Mouse (Mus musculus): ENCODE results near the gene Eif1ad. TPM values are rescaled to one million over a fixed set of nuclear protein-coding genes. Genes with fewer than 3 reads are reported as not detected.
"Not testable (repeated sequence)": the region's sequence is repeated elsewhere in the genome, so short reads cannot be mapped to it uniquely, and the experiment has no call there.

Gene Eif1ad
- polyA plus RNA-seq, 1 experiment from 2014 or later, result 72.6 TPM

DNA sequence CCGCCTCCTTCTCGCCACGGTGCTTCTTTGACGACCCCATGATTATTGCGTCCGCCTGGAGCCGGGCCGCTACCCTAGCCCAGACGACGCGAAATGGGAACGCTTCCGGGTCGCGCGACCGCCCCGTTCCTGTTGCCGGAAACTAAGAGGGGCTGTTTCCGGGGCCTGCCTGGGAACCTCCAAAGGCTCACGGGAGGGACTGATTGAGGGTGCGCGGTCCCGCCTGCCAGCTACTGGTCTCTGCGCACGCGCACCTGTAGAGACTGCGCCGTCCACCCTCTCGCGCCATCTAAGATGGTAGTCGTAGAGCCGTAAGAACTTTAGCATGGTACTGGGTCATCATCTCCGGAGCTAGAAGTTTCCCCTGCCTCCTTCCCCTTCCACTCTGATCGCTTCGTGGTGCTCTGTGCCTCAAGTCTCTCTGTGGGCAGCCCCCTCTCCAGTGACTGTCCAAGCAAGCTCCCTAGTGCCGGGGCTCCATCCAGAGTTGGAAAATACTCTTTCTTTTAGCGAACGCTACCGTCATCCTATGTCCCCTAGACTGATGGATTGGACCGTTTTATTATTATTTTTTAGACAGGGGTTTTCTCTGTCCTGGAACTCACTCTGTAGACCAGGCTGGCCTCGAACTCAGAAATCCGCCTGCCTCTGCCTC, 22.2 kb downstream of the Eif1ad start, which contains the start of gene Sart1:
Gene Sart1, minus strand, starts transcription at position 116 of the 655 bp plus-strand sequence.
- Histone ChIP-seq H3K4me1 (peaks cover 40% of the 10 kb centered on the region), H3K4me3 (peak within 1 kb of the TSS; percentile 99), H3K27me3 (ENCODE audit: insufficient read depth, poor library complexity, severe bottlenecking) (no peaks in the 10 kb centered on the region), H3K9me3 (no peaks in the 10 kb centered on the region), H3K27ac (peak within 1 kb of the TSS; percentile 92), H3K36me3 (peaks cover 23% of the 10 kb centered on the region)
- WGBS, result 2% methylated on average over 43 of the region's 43 CpGs
- peak; percentile 98 for DNase-seq (ENCODE audit: low spot score)

DNA sequence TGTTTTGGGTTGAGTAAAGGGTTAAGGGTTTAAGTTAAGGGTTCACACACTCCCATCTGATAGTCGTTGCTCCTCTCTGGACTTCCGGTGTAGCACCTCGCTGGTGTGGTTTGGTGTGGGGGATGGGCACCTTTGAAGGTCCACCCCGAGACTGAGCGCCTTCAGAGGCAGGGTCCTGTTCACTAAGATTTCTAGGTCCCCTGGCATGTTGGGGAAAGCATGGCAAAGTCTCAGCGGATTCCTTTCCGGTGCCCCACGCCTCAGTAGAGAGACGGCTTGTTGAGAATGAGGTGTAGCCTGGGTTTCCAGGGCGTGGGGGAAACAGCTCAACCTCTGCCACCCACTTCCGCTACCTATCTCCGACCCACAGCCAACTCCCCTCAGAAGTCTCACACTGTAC, 23.1 kb downstream of the Eif1ad start:
- 31% methylated on average over 12 of the region's 12 CpGs for WGBS
- Histone ChIP-seq H3K4me1 (peaks cover 45% of the 10 kb centered on the region), H3K36me3 (peaks cover 13% of the 10 kb centered on the region), H3K9me3 (no peaks in the 10 kb centered on the region), H3K27me3 (ENCODE audit: insufficient read depth, poor library complexity, severe bottlenecking) (no peaks in the 10 kb centered on the region), H3K4me3 (peak overlapping the region; percentile 99), H3K27ac (peak overlapping the region; percentile 92)
- DNase-seq (ENCODE audit: low spot score), result peak; percentile 85

DNA sequence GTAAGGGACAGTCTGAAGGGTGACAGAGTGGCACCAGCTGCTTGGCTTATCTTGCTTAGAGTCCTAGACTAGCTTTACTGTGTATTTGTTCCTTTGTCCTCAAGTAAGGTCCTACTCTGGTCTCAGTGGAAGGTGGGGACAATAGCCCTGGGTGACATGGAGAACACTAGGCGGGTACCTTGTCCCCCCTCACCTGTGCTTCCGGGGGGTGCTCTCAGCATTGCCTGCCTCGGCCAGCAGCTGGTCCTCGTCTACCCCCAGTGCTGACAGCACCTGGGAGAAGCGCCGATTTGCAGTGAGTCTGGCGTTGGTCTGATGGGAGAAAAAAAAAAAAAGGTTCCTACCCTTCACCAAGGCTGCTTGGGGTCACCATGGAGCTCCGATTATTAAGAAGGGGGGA, 23.9 kb downstream of the Eif1ad start:
- Histone ChIP-seq H3K4me3 (peak overlapping the region; percentile 99), H3K27ac (peak overlapping the region; percentile 92), H3K4me1 (peaks cover 50% of the 10 kb centered on the region), H3K27me3 (ENCODE audit: insufficient read depth, poor library complexity, severe bottlenecking) (no peaks in the 10 kb centered on the region), H3K9me3 (no peaks in the 10 kb centered on the region), H3K36me3 (peaks cover 6% of the 10 kb centered on the region; the same call in 1 of the 2 replicates)
- no peak for DNase-seq (ENCODE audit: low spot score)
- 66% methylated on average over 8 of the region's 8 CpGs for WGBS

DNA sequence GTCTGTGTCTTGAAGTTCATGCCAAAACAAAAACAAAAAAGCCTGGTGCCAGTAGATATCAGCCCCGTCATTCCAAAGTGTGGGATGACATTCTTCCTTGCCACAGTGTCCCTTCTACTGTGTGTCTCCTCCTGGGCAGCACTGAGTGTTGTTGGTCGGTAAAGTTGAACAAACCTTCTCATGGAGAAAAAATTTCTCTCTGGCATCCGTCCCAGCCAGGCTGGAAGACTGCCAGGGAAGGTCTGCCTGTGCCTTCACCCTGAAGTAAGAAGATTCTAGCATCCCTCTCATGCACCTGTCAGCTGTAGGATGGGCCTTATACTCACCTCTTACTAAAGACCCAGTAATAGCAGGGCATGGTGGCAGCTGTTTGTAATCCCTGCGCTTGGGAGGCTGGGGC, 26.4 kb downstream of the Eif1ad start:
- WGBS, result 59% methylated on average over 4 of the region's 4 CpGs
- H3K4me1 ChIP-seq, result peaks cover 34% of the 10 kb centered on the region
- no peak overlapping the region for H3K4me3 ChIP-seq
- H3K27ac ChIP-seq, result no peak overlapping the region
- no peaks in the 10 kb centered on the region for H3K36me3 ChIP-seq
- no peak for DNase-seq (ENCODE audit: low spot score)
- no peaks in the 10 kb centered on the region for H3K9me3 ChIP-seq
- no peaks in the 10 kb centered on the region for H3K27me3 ChIP-seq (ENCODE audit: insufficient read depth, poor library complexity, severe bottlenecking)

DNA sequence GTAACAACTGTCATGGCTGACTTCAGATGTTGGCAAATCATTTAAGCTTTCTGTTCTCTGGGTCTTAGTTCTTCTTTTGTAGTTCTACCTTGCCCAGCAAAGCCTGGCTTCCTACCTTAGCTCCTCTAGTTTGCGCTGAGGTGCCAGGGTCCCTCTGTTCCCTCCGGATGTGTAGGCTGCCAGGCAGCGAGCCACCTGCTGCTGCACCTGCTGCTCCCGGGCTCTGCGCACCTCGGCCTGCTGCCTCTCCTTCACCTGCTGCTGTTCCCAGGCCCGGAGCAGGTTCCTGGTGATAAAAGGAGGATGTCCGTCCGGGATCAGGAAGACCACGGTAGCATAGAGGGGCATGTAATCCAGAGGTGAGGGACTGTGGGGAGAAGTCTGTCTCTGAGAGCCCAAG, 27.6 kb downstream of the Eif1ad start:
- Histone ChIP-seq H3K27me3 (ENCODE audit: insufficient read depth, poor library complexity, severe bottlenecking) (no peaks in the 10 kb centered on the region), H3K4me3 (no peak overlapping the region), H3K36me3 (no peaks in the 10 kb centered on the region), H3K27ac (no peak overlapping the region), H3K9me3 (no peaks in the 10 kb centered on the region), H3K4me1 (peaks cover 30% of the 10 kb centered on the region)
- no peak for DNase-seq (ENCODE audit: low spot score)
- 50% methylated on average over 10 of the region's 10 CpGs for WGBS

DNA sequence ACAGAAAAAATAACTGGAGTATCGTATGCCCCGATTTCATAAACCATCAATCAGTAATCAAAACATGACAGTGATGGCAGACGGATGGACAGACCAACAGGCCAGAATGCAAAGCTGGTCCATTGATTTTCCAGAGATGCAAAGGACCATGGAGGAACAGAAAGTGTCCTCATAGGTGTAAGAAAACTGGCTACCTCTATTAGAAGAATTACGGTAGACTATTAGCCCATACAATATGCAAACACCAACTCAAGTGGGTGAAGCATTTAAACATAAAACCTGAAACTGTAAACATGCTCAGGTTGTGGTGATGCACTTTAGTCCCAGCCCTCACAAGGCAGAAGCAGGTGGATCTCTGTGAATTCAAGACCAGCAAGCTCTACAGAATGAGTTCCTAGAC, 28.8 kb downstream of the Eif1ad start:
- no peak for DNase-seq (ENCODE audit: low spot score)
- no peaks in the 10 kb centered on the region for H3K27me3 ChIP-seq (ENCODE audit: insufficient read depth, poor library complexity, severe bottlenecking)
- 68% methylated on average over 4 of the region's 4 CpGs for WGBS

DNA sequence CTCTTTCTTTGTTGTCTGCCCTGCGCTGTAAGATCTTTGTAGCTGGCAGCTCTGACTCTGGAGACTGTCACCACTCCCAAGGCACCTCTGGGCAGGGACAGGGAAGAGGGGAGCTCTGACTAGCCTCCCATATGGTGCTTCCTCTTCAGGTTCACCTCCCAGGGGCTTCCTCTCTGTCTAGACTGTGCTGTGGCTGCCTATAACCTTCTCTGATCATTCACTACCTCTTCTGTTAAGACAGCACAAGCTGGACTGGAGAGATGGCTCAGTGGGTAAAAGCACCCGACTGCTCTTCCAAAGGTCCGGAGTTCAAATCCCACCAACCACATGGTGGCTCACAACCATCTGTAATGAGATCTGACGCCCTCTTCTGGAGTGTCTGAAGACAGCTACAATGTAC, 34.5 kb downstream of the Eif1ad start:
- not testable (repeated sequence) for H3K9me3 ChIP-seq; H3K36me3 ChIP-seq; H3K4me3 ChIP-seq; H3K27me3 ChIP-seq (ENCODE audit: insufficient read depth, poor library complexity, severe bottlenecking)
- DNase-seq (ENCODE audit: low spot score), result peak; percentile 78
- WGBS, result 65% methylated on average over 4 of the region's 4 CpGs
- Histone ChIP-seq H3K27ac (peak overlapping the region; percentile 67), H3K4me1 (peaks cover 16% of the 10 kb centered on the region)

More for the DNA sequence above, 28.8 kb downstream of the Eif1ad start:
- Histone ChIP-seq H3K4me1 (peaks cover 22% of the 10 kb centered on the region), H3K27ac (no peak overlapping the region), H3K36me3 (no peaks in the 10 kb centered on the region), H3K4me3 (no peak overlapping the region), H3K9me3 (no peaks in the 10 kb centered on the region)

DNA sequence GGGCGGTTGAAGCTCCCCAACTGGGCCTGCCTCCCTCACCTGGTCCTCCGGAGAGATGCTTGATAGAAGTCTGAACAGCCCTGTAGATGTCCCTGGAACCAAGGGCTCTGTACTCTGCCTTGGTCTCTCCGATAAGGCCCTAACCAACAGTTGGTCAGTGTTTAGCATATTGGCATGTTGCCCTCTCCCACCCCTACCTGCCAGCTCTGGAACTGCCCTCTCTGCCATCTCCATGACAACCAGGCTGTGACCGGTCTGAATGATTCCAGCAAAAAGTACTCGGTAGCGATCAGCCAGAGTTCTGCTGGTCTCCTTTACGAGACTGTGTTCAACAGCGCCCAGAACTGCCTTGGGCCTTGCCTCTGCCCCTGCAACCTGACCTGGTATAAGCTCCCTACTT, 35.8 kb downstream of the Eif1ad start, which contains the start of gene Tsga10ip:
Gene Tsga10ip, minus strand, starts transcription at position 234 of the 400 bp plus-strand sequence.
- Histone ChIP-seq H3K36me3 (no peaks in the 10 kb centered on the region), H3K4me1 (peaks cover 20% of the 10 kb centered on the region), H3K27me3 (ENCODE audit: insufficient read depth, poor library complexity, severe bottlenecking) (no peaks in the 10 kb centered on the region), H3K9me3 (no peaks in the 10 kb centered on the region), H3K4me3 (no peak within 1 kb of the TSS), H3K27ac (no peak within 1 kb of the TSS)
- 78% methylated on average over 8 of the region's 8 CpGs for WGBS
- DNase-seq (ENCODE audit: low spot score), result no peak

DNA sequence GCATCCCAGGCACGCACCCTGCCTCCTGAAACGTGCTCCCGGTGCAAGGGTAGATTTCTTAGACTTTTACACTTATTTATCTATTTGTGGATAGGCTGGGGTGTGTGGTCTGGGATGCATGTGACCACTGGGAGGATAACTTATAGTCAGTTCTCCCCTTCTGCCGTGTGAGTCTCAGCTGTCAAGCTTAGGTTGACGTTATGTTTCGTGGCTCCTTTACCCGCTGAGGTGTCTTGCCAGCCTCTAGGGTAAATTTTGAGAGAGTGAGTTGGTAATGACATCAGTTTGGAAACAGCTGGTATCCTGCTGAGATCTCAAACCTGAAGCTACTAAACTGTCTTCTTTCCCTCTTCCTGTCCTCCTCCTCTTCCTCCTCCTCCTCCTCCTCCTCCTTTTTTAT, 39.4 kb downstream of the Eif1ad start:
- H3K9me3 ChIP-seq, result no peaks in the 10 kb centered on the region
- H3K36me3 ChIP-seq, result 0 out of 2 replicates have a peak, but pooled peaks cover 4% of the 10 kb centered on the region
- 23% methylated on average over 7 of the region's 7 CpGs for WGBS
- no peaks in the 10 kb centered on the region for H3K27me3 ChIP-seq (ENCODE audit: insufficient read depth, poor library complexity, severe bottlenecking)
- DNase-seq (ENCODE audit: low spot score), result no peak
- peak overlapping the region; percentile 80; the same call in 1 of the 2 replicates for H3K27ac ChIP-seq
- H3K4me1 ChIP-seq, result peaks cover 26% of the 10 kb centered on the region
- peak overlapping the region; percentile 57 for H3K4me3 ChIP-seq

DNA sequence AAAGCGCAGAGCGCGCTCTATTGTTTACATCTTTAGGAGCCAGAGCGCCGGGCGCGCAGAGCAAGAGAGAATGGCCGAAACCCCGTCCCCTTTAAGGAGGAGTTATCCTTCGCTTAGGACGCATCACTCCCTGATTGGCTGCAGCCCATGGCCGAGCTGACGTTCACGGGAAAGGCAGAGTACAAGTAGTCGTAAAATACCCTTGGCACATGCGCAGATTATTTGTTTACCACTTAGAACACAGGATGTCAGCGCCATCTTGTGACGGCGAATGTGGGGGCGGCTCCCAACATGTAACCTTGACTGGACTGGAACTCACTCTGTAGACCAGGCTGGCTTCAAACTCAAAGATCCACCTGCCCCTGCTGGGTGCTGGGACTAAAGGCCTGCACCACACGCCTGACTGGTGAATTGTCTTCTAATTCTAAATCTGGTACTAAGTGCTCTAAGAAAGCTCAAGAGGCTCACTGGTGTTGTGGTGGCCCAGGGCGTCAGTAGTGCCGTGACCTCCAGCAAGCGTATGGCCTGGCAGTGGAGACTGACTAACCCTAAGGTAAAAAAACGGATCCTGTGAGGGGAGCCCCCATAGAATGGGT, 40.1 kb downstream of the Eif1ad start:
- not testable (repeated sequence) for H3K9me3 ChIP-seq; H3K27me3 ChIP-seq (ENCODE audit: insufficient read depth, poor library complexity, severe bottlenecking); H3K36me3 ChIP-seq
- WGBS, result 22% methylated on average over 25 of the region's 25 CpGs
- H3K4me3 ChIP-seq, result peak overlapping the region; percentile 71
- H3K4me1 ChIP-seq, result peaks cover 28% of the 10 kb centered on the region
- peak; percentile 87 for DNase-seq (ENCODE audit: low spot score)
- peak overlapping the region; percentile 94 for H3K27ac ChIP-seq

DNA sequence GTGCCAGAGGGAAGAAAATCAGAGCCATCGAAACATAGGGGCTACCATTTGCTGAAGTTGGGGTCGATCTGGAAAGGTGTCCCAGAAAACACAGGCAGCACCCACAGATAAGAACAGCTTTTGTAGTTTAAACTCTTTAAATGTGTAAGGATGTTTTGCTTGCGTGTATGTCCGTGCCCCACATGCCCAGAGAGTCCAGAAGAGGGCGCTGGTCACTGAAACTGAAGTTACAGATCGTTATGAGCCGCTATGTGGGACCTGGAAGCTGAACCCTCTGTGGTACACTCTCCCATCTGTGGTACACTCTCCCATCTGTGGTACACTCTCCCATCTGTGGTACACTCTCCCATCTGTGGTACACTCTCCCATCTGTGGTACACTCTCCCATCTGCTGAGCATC, 40.6 kb downstream of the Eif1ad start:
- no peaks in the 10 kb centered on the region for H3K27me3 ChIP-seq (ENCODE audit: insufficient read depth, poor library complexity, severe bottlenecking)
- H3K4me3 ChIP-seq, result peak overlapping the region; percentile 71
- peak overlapping the region; percentile 94 for H3K27ac ChIP-seq
- 16% methylated on average over 7 of the region's 7 CpGs for WGBS
- H3K36me3 ChIP-seq, result 0 out of 2 replicates have a peak, but pooled peaks cover 4% of the 10 kb centered on the region
- peaks cover 32% of the 10 kb centered on the region for H3K4me1 ChIP-seq
- H3K9me3 ChIP-seq, result no peaks in the 10 kb centered on the region
- DNase-seq (ENCODE audit: low spot score), result peak; percentile 85

DNA sequence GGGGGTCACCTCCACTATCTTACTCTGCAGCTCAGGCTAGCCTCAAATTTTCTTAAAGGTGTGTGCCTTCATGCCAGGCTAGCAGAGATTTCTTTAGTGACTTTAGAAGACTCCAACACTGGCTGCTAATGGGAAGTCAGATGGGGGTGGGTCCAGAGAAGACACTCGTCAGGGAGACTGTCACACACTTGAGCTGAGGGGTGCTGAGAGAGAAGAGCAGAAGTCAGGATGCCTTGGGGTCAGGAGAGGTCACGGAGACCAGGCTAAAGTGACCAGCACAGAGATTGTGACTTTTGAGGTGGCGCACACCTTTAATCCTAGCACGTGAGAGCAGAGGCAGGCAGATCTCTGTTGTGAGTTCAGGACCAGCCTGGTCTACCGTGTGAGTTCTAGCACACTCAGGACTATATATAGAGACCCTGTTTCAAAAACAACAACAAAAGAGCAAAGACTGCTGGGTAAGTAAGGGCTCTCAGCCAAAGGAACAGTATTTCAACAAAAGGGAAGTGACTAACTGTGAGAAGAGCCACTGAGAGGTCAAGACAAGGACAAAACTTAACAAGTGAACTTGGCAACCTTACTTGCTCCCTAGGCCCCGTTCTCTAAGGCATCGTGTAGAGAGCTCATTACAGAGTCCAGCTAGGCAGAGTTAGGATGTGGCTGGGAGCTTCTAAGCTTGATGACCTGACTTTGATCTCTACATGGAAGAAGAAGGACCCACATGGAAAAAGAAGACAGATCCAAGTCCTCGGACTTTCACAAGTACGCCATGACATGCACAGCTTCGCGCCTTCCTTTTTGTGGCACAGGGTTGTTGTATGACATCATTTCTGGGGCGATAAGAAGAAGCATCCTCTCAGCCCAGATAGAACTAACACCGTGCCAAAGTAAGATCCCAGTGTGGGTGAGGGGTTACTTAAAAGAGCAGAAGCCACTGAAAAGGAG, 41.8 kb downstream of the Eif1ad start:
- H3K27ac ChIP-seq, result no peak overlapping the region; the same call in 1 of the 2 replicates
- no peaks in the 10 kb centered on the region for H3K27me3 ChIP-seq (ENCODE audit: insufficient read depth, poor library complexity, severe bottlenecking)
- H3K4me1 ChIP-seq, result peaks cover 32% of the 10 kb centered on the region
- 83% methylated on average over 13 of the region's 13 CpGs for whole genome bisulfite sequencing
- no peak for DNase-seq (ENCODE audit: low spot score)
- H3K36me3 ChIP-seq, result 0 out of 2 replicates have a peak, but pooled peaks cover 4% of the 10 kb centered on the region
- H3K4me3 ChIP-seq, result peak overlapping the region; percentile 71; the same call in 1 of the 2 replicates
- no peaks in the 10 kb centered on the region for H3K9me3 ChIP-seq

Data from heart, embryonic 10.5 days (tissue).